Mouse (Mus musculus) G1E-ER4 (cell line): ENCODE data around the gene Pcx. TPM values are rescaled to one million over a fixed set of nuclear protein-coding genes. Genes with fewer than 3 reads are reported as not detected.

Experiments used
- GATA1 ChIP-seq: IDR thresholded peaks from one replicate; pipeline ENCODE4 v1.8.0; 2012; ENCODE audit warnings: low read length, inconsistent platforms
- polyA plus RNA-seq: library from polyadenylated mRNA; stranded (reverse); fragments of >175 nt; gene quantifications from 2 replicates; pipeline ENCODE4 v1.2.3, GENCODE M21; 2012

Gene Pcx
- polyA plus RNA-seq, 1 experiment: 20.4 TPM

DNA sequence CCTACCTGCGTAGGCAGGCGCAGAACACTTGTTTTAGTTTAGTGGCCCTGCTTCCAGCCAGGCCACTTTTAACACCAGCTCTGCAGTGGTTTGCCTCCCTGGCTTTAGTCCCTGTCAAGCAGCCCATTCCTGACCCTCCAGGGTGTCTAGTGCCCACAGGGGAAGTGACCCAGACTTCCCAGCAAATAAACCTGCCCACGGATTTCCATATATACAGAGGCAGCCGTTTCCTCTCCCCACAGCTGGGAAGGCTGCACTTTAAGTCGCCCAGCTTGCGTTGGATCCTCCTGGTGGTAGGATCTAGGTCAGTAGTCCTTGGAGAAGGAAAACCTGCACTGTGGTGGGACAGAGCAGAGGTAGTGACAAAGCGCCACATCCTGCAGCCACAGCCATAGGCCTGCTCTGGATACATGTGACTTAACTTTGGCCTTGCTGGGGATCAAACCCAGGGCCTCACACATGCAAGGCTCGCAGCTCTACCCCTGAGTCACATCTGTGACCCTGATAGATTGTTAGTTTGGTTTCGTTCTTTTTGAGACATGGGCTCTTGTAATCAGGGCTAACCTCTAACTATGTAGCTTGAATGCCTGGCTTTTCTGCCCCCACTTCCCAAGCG lies 19.1 kb upstream of the Pcx start:
- no peak for TF ChIP-seq GATA1

DNA sequence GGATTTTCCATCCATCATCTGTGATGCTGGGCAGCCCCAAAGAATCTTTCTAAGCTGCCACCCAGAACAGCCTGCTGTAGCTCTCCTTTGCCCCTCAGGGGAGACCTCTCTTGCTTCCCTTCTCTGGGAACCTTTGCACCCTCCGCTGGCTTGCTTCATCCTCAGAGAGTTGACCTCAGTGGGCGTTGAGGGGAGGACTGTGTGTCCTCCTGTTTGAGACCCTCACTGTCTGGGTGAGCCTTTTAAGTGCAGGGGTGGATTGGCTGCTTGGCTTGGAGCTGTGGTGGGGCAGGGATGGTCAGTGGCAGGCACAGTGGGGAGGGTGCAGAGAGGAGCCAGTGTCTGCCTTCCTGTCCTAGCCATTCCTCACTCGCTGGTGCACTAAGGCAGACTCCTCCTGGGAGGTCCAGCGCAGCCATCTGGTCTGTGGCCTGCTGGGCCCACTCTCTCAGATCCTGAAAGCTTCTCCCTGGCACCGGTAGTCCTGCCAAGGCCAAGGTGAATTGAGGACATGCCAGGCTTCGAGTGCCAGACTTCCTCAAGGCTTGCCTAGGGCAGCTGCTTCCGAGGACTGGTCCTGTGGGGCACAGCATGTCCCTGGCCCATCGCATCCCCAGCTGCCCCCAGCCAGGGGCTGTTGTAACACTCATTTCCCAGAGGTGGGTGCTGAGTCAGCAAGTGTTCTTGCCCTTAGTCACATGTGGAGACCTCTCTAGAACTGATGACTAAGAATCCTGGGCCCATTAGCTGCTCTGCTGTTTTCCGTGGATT lies 17.6 kb upstream of the Pcx start:
- TF ChIP-seq GATA1: no peak

DNA sequence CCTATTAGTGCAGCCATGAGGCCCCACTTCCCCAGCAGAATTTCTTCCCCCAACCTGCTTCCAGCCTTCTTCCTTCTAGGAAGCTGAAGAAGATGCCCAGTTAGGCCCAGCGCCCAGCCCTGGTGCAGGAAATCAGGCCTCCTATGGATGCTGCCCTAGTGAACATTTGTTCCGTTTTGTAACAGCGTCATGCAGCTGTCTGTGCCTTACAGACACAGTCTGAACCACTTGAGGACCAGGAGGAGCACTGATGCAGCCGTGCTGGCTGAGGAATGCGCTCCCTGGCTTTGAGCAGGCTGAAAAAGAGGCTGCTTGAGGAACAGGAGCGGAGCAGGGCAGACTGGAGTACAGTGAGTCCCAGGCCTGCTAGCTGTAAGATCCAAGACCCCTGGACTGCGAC lies 15.6 kb upstream of the Pcx start:
- no peak for TF ChIP-seq GATA1

DNA sequence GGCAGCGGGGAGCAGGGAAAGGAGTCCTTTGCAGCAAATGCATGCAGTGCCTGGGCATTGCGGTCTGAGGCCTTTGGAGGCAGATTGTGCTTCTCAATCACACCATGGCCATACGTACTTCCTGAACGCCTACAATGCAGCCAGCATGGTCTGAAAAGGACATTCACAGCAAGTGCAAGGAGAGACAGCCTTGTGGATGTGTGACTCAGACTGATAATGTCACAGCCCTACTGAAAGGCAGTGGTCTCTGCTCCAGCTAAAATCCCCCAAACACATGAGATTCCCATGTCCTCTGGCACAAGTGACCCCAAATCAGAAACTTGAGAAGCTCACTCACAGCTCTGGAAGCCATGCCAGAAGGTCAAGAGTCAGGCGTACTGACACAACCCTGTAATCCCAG lies 14.5 kb upstream of the Pcx start:
- TF ChIP-seq GATA1: no peak

DNA sequence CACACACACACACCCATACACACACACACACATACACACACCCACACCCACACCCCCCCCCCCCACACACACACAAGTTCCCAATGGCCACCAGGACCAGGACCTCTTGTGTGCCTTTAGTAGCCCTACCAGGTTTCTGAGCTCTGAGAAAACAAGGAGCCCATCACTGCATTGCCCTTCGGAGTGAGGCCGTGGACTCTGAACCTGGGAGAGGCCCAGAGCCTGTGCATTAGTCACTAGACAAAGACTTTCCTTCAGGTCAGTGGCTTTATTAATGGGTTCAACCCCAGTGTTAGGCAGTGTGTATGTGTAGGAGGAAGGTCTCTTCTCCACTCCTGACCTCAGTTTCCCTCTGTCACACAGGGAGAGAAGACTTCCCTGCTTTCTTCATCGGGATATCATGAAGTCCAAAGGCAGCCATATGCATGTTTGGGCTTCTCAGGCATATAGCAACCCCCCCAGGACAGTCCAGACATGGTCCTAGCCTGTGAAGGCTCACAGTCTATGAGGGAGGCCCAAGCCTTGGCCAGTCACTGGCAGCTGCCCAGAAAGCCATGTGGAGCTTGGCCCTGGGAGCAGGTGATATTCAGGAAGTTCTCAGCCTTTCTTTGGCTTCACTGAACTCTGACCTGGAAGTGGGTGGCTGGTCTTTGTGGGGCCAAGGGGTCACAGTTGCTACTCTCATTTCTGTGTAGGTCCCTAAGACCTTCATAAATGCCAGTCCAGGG lies 13.6 kb upstream of the Pcx start:
- no peak for TF ChIP-seq GATA1

DNA sequence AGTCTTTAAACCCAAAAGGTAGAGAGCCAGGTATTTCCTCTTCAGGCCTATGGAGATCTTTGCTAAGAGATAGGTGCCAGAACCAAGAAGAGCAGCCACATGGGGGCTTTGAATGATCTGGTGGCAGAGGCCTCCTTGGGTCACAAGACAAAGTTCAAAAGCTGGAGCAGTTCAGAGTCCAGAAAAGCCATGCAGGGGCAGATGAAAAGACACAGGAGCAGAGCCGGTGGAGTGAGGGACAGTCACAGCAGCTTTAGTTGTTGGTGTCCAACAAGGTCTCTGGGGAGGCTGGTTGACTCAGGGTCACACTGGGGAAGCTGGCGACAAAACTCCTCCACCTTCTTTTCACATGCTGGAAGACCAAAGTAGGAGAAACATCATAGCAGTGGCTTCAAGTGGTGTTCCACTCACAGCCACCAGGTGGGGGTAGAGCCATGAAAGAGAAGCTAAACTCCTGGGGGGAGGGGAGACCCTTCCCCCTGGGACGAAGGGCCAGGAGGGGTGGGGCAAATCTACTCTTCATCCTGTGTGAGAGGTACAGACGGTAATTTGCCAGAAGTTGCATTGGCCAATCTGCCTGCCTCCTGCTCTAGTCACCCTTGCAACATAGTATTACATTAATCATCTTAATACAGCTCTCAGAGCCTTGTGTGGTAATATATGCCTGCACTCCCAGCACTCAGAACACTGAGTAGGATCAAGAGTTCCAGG lies 12.9 kb upstream of the Pcx start:
- no peak for TF ChIP-seq GATA1

DNA sequence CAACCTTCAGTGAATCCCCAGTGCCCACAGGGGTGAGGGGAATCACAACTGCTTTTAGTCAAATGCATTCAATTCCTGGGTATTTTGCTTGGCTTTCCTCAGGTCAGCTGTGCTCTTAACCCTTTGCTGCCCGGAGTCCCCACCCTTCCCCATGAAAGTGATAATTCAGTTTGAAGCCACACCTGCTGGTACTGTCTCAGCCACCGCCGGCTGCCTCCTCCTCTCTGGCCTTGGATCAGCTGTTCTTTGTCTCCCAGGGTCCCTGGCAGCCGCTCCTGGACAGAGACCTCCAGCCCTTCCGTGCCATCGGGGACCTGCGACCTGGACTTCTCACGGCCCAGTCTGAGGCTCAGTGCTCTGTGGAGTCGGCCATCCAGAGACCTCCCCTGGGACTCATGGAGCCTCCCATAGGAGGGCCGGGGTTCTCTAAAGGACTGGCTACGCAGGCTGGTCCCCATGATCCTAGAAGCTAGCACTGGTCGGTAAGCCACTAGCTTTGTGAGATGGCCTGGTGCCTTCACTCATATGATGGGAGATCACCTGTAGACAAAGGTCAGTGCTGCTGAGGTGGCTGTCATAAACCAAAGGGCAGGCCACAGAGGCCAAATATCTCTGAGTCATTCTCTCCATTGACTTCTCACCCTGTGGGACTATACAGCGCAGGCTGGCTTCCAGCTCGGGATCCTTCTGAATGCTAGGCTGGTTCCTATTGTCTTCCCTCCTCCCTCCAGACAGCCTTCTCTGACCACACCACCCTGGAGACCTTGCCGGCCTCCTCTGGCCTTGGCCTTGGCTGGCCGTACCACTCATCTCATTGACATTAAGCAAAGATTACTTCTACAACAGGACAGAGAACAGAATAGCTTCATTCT lies 12.0 kb upstream of the Pcx start, which contains the start of gene 2010003K11Rik:
TSS of gene 2010003K11Rik (minus strand) at position 522 of the 872 bp plus-strand sequence.
- TF ChIP-seq GATA1: no peak

DNA sequence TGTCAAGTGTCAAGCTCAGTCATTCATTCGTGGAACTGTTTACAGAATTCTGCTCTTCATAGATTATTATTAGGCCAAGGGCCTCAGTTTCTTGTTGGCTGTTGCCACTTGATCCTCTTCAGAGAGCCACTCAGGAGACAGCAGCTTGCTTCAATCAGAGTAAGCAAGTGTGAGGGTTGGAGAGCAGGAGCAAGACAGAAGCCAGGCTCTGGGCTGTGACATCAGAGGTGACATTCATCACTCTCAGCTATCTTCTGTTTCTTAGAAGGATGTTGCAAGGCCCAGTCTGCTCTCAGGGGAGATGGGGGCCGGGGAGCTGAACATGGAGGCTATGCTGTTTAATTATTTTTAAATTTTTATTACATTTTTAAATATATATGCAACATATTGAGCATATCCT lies 7.6 kb upstream of the Pcx start:
- no peak for TF ChIP-seq GATA1

DNA sequence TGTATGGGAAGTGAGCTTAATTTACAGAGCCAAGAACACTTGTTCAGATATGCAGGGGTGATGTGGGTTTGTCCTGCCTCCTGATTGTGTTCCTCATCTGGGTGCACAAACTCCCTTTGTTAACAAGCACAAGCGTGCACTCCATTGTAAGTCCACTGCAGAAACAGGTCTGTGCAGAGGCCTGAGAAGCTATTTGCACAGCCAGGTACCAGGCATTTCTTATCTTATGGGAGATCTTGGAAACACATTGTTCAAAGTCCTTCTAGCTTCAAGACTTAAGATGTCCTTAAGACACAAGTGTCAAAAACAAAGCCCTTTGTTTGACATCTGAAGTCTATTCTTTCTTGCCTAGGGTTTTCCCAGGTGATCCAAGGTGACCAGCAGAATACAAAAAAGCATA lies 5.4 kb upstream of the Pcx start:
- TF ChIP-seq GATA1: no peak

DNA sequence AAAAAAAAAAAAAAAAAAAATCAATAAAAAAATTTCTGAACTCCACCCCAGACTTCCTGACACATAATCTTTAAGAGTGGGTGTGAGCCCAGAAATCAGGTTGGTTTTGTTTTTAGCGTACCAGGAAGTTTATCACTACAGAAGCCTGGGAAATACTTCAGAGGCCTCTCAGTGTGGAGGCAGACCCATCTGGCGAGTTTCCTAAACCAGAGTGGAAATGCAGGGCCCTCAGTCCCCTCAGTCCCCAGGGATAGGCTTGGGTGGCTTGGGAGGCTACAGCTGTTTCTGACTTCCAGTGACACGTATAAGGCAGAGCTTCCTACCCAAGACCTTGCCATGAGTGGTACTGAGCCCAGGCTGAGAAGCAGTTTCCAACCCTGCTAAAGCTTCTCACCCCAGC lies 2.5 kb upstream of the Pcx start:
- TF ChIP-seq GATA1: no peak

DNA sequence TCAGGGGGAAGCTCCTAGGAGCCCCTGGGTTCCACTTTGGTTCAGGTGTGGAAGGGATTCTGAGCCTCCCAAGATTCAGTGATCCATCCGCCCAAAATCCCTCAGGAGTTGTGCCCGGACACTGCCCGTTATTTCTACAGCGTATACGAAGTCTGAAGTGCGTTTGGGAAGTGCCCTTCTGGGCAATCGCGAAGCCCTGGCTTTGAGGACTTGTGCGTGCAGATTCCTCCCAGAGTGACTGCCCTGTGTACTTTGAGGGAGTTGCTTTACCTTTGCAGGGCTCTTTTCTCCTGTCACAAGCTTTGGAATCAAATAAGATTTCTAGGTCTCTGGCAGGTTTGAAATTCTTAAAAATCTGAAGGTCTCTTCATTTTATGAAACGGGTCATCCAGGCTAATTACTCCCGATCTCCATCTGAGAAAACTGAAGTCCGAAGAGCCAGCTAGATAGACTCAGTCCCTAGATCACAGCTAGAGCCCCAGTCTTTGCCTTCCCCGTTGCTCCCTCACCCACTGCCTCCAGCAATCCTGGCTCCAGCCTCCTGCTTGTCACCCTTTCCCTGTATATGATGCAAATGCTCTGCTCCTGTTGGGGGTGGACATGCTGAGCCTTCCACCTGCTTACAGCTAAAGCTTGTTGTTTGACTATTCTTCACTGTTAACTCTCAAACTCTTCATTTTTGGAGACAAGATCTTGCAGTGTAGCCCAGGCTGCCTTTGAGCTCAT lies 1.0 kb downstream of the Pcx start:
- no peak for TF ChIP-seq GATA1

DNA sequence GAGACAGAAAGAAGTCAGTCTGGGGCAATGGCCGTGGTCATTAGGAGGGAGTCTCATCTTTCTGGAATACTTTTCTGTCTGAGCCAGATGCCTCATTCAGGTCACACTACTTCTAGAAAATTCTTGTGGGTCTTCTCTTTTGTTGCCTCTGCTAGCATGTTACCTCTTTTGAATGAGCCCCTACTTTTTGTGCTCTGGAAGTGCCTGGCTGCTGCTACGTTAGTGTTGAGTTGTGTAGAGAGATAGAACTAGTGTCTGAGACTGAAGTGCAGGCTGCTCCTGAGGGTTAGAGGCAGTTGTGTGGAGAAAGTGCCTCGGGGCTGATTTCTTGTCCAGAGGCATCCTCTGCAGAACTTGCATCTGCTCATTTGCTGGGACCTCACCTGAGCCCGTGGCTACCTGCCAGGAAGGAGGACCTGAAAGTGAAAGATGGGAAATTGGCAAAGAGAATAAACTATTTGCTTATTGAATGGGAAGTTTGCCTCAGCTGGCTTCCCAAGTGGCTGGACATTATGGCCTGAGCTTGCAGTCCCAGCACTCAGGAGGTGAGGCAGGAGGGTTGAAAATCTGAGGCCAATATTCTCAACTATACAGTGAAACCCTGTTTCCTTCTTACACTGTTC lies 3.1 kb downstream of the Pcx start:
- no peak for TF ChIP-seq GATA1

DNA sequence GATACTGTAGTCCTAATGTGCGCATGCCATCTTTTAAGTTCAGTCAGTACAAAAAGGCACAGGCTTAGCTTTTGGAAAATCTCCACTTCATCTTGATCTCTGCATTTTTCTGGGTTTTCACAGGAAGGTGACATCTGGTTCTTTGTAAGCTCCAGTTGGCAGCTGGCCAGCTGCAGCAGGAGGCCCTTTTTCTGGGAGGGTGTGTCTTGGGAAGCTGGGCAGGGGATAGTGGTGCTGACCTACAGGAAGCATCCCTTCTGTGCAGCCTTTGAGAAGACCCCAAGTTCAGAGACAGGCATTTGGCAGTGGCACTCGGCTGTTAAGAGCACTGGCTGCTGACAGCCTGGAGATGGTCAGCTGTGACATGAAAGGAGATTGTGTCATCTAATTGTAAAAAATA lies 5.5 kb downstream of the Pcx start:
- no peak for TF ChIP-seq GATA1

DNA sequence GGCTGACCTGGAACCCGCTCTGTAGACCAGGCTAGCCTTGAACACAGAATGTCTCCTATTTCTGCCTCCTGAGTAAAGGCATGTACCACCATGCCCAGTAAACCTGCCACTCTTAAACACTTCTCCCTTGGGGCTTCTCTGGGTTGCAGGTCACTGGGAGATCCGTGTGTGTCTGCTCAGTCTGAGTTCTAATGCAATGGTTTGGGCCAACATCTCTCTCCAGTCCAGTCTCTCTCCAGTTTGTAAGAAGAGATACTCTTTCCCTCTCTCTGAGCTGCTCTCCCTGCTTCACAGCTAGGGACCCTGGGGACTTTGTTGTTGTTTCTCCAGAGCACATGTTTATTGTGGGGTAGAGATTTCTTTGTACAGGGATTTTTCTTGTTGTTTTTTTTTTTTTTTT lies 6.0 kb downstream of the Pcx start:
- no peak for TF ChIP-seq GATA1

DNA sequence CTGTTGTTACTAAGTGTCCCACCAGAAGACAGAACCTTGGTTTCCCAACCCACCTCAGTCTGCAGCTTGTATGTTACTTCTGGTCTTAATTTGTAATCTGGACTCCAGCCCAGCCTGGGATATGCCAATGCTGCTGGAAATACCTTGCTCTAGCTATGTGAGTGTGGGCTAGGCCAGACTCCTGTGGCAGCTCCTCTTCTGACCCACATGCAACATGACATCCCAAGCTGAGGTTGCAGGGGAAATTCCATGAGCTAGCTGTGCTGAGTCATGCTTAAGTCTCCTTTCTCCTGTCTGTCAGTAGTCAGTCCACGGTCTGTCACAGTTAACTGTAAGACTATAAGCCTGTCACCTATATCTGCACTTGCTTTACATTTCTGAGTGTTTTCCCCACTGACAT lies 7.2 kb downstream of the Pcx start:
- TF ChIP-seq GATA1: no peak
